ENCODE assay signal across 9 mouse cellular contexts in the genomic region with DNA sequence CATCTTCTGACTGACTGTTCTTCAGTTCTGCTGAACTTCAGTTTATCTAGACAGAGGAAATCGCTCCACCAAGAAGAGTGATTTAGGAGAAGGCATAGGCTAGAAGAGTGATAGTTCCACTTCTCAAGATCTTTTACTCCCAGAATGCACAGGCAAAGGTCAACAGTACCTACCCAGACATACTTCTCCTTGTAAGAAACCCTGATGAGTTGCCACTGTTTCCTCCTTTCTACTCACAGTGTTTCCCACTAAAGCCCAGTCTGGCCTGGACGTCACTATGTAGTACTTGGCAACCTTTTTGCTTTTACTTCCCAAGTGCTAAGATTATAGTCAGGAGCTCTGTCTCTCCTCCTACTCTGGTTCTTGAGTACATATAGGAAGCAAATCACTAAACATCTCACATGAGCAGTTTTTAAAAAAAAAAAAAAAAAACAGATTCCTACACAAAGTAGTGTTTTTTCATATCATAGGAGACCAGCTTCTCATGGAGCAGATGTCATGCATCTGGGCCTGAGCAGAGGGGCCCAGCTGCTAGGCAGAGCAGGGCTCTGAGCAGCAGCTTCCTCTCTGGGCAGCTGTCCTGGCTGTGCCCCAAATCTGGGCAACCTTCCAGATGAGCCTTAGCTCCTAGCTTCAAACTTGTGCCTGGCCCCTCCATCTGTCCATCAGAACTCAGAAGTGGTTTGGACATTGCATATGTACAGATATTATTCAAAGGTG. TPM values are rescaled to one million over a fixed set of nuclear protein-coding genes. Genes with fewer than 3 reads are reported as not detected.
DNase-seq lines count a peak whose midpoint lies in the region; ATAC-seq and TF ChIP-seq lines count a peak whose summit lies in the region.
"Had no signal": no experiment of that assay in that cellular context is flagged by ENCODE, and none has a peak within 500 bp of the region (broad histone marks: within the 10 kb centered on the region; RNA-seq: fewer than 3 reads in every experiment).

No protein-coding gene starts in this region.

- no peaks in the 10 kb centered on the region for H3K9me3 ChIP-seq in lung, embryonic 16.5 days (ENCODE audit: control insufficient read depth, low read length)
- no peaks in the 10 kb centered on the region for H3K9me3 ChIP-seq in forebrain, embryonic 12.5 days

- no peak overlapping the region for H3K4me2 ChIP-seq in lung, embryonic 16.5 days (ENCODE audit: low read depth, low read length)
- no peak overlapping the region for H3K4me2 ChIP-seq in forebrain, embryonic 12.5 days

- 53% methylated on average over 2 of the region's 2 CpGs for WGBS in lung, embryonic 16.5 days
- WGBS in lung, adult 2 months: 42% methylated on average over 2 of the region's 2 CpGs
- 85% methylated on average over 2 of the region's 2 CpGs for WGBS in forebrain, embryonic 12.5 days

- H3K4me3 ChIP-seq in lung, embryonic 16.5 days (ENCODE audit: low read length): no peak overlapping the region
- no peak overlapping the region for H3K4me3 ChIP-seq in lung, adult 2 months (replicated peaks; ENCODE audit: extremely low read depth, low read depth, low read length)
- H3K4me3 ChIP-seq in forebrain, embryonic 12.5 days (replicated peaks): no peak overlapping the region

- H3K4me1 ChIP-seq in lung, embryonic 16.5 days (replicated peaks; ENCODE audit: control insufficient read depth, insufficient read depth, low read length): no peaks in the 10 kb centered on the region
- no peaks in the 10 kb centered on the region for H3K4me1 ChIP-seq in lung, adult 2 months (ENCODE audit: control insufficient read depth, insufficient read depth, low read length)
- H3K4me1 ChIP-seq in forebrain, embryonic 12.5 days: no peaks in the 10 kb centered on the region

- no peaks in the 10 kb centered on the region for H3K27me3 ChIP-seq in lung, embryonic 16.5 days (ENCODE audit: control insufficient read depth, insufficient read depth, low read depth, low read length)
- H3K27me3 ChIP-seq in forebrain, embryonic 12.5 days: no peaks in the 10 kb centered on the region

- no peak for TF ChIP-seq POLR2A in lung, adult 2 months (IDR thresholded peaks at IDR 0.05; ENCODE audit: borderline replicate concordance, extremely low read depth, low read depth, low read length)

- peak; percentile 14 for DNase-seq in adrenal gland, postnatal 14 days
- DNase-seq in adrenal gland, postnatal 4 days (ENCODE audit: low spot score in 2 of 2): no peak
- no peak for DNase-seq in lung, adult 2 months
- DNase-seq in gastrocnemius, postnatal 14 days: peak; percentile 64
- peak; percentile 3 for DNase-seq in mesoderm, embryonic 11.5 days (ENCODE audit: low read depth, low spot score)
- no peak for DNase-seq in ovary, postnatal 36 days (ENCODE audit: low spot score)

- peak; percentile 68; the same call in 1 of the 2 replicates for ATAC-seq in lung, embryonic 16.5 days (ENCODE audit: low read depth)
- no peak for ATAC-seq in forebrain, embryonic 12.5 days (ENCODE audit: low FRiP score)

- no peak for TF ChIP-seq CTCF in lung, adult 2 months (IDR thresholded peaks at IDR 0.05; ENCODE audit: insufficient read depth, low read length)

- intact Hi-C loops in gastrocnemius, postnatal 14 days (cut with DNase I; ENCODE audit: low total_unique reads): no loop called here

- H3K9ac ChIP-seq in lung, embryonic 16.5 days (ENCODE audit: low read length): no peak overlapping the region
- no peak overlapping the region for H3K9ac ChIP-seq in forebrain, embryonic 12.5 days

- no peaks in the 10 kb centered on the region for H3K36me3 ChIP-seq in lung, embryonic 16.5 days (ENCODE audit: control insufficient read depth, insufficient read depth, low read length)
- no peaks in the 10 kb centered on the region for H3K36me3 ChIP-seq in forebrain, embryonic 12.5 days (replicated peaks)

- no peak overlapping the region for H3K27ac ChIP-seq in lung, embryonic 16.5 days (ENCODE audit: low read length)
- H3K27ac ChIP-seq in forebrain, embryonic 12.5 days: no peak overlapping the region

RNA-seq across cellular contexts. Expression of gene Tespa1, which starts 8.4 kb away (rescaled TPM):
- 1.1 and 6.3 TPM in 2 replicates for total RNA-seq in adrenal gland, postnatal 14 days (2021)
- total RNA-seq in adrenal gland, postnatal 4 days (2021): under 1 TPM; 0.45 to 0.59 TPM
- 0.82 and 1.2 TPM in 2 replicates for polyA plus RNA-seq in lung, embryonic 16.5 days (2015; fragmentation: Nextera tagmentation; extraction: Ambion mirVana)
- polyA plus RNA-seq in lung, adult 2 months (2012; rRNA removed): 0.83 and 1.3 TPM in 2 replicates
- under 1 TPM; 0.53 to 0.55 TPM for total RNA-seq in gastrocnemius, postnatal 14 days (2021)
- polyA plus RNA-seq in forebrain, embryonic 12.5 days (2016; fragmentation: Nextera tagmentation; extraction: Ambion mirVana): not detected in 2 replicates

RNA-seq across cellular contexts. Expression of gene Neurod4, which starts 34.2 kb away (rescaled TPM):
- 0.38 and 0.59 TPM in 2 replicates for total RNA-seq in adrenal gland, postnatal 14 days (2021)
- total RNA-seq in adrenal gland, postnatal 4 days (2021): under 1 TPM; 0.25 to 0.51 TPM
- not detected in 2 replicates for polyA plus RNA-seq in lung, embryonic 16.5 days (2015; fragmentation: Nextera tagmentation; extraction: Ambion mirVana)
- polyA plus RNA-seq in lung, adult 2 months (2012; rRNA removed): not detected in 2 replicates
- not detected for total RNA-seq in gastrocnemius, postnatal 14 days (2021)
- polyA plus RNA-seq in forebrain, embryonic 12.5 days (2016; fragmentation: Nextera tagmentation; extraction: Ambion mirVana): 5.1 and 5.7 TPM in 2 replicates
- polyA plus RNA-seq: inflammation-experienced regulatory T-cells, adult 6 months had no signal

Comparison
In these comparisons a context has a peak if more than half of its experiments do, and no peak if none do; other contexts are left out.
1. DNase-seq: peak in adrenal gland, postnatal 14 days (single experiment), gastrocnemius, postnatal 14 days (single experiment) and mesoderm, embryonic 11.5 days (single experiment); none in adrenal gland, postnatal 4 days (0 of 2), lung, adult 2 months (single experiment) and ovary, postnatal 36 days (single experiment).